Mouse (Mus musculus) MEL (cell line): ENCODE measurements around the gene Olfr1336. TPM values are rescaled to one million over a fixed set of nuclear protein-coding genes. Genes with fewer than 3 reads are reported as not detected.

Experiments
- DNase-seq: peaks from one replicate; pipeline ENCODE4 v3.0.0; 2011; ENCODE audit warnings: low read depth, low spot score
- H3K27ac ChIP-seq: 2 replicates; pipeline ENCODE4 v1.5.1; 2012; ENCODE audit warnings: low read depth, mild to moderate bottlenecking, control low read depth, low read length, moderate library complexity; ENCODE audit not compliant: control insufficient read depth
- H3K27me3 ChIP-seq, 2 experiments: fragments of 150-350 bp in 1 of 2; sonication (generic) in 1 of 2; 2 replicates each; pipeline ENCODE4 v1.6.1; 2012; ENCODE audit warnings: low read length in 2 of 2, mild to moderate bottlenecking in 2 of 2, improper control_type of control experiment in 1 of 2, moderate library complexity in 1 of 2; ENCODE audit not compliant: insufficient read depth in 2 of 2, control insufficient read depth in 1 of 2
- H3K36me3 ChIP-seq, 2 experiments: 2 replicates each; pipeline ENCODE4 v1.6.1; 2012 to 2014; ENCODE audit warnings: low read length in 2 of 2, improper control_type of control experiment in 1 of 2, inconsistent platforms in 1 of 2, mild to moderate bottlenecking in 1 of 2; ENCODE audit not compliant: insufficient read depth in 2 of 2, control insufficient read depth in 1 of 2
- H3K4me1 ChIP-seq, 2 experiments: fragments of 150-350 bp in 1 of 2; sonication (generic) in 1 of 2; 2 replicates each; pipeline ENCODE4 v1.6.1; 2012; ENCODE audit warnings: low read length in 2 of 2, improper control_type of control experiment in 1 of 2, mild to moderate bottlenecking in 1 of 2; ENCODE audit not compliant: insufficient read depth in 2 of 2, control insufficient read depth in 1 of 2
- H3K4me3 ChIP-seq, 2 experiments: fragments of 150-350 bp in 1 of 2; sonication (generic) in 1 of 2; 2 replicates each; pipeline ENCODE4 v1.5.1; 2012; ENCODE audit warnings: low read depth in 2 of 2, low read length in 2 of 2, mild to moderate bottlenecking in 2 of 2, moderate library complexity in 2 of 2, control low read depth in 1 of 2, improper control_type of control experiment in 1 of 2; ENCODE audit not compliant: control insufficient read depth in 1 of 2, insufficient read depth in 1 of 2
- H3K79me2 ChIP-seq: 2 replicates; pipeline ENCODE4 v1.6.1; 2012; ENCODE audit warnings: mild to moderate bottlenecking, low read length, moderate library complexity; ENCODE audit not compliant: control insufficient read depth, poor library complexity, insufficient read depth
- H3K9ac ChIP-seq: 2 replicates; pipeline ENCODE4 v1.6.1; 2012; ENCODE audit warnings: low read depth, mild to moderate bottlenecking, control low read depth, low read length, moderate library complexity; ENCODE audit not compliant: control insufficient read depth, poor library complexity, severe bottlenecking
- H3K9me3 ChIP-seq: fragments of 150-350 bp; sonication (generic); replicated peaks from 2 replicates; pipeline ENCODE4 v1.6.1; 2012; ENCODE audit warnings: mild to moderate bottlenecking, low read length, improper control_type of control experiment, moderate library complexity; ENCODE audit not compliant: insufficient read depth
- CTCF ChIP-seq, 3 experiments: IDR thresholded peaks in 2 of 3; conservative IDR thresholded peaks in 1 of 3; 2 replicates each; pipeline ENCODE4 v1.5.1; 2011 to 2012; ENCODE audit warnings: low read length in 3 of 3, low read depth in 2 of 3, mild to moderate bottlenecking in 2 of 3, improper control_type of control experiment in 1 of 3, inconsistent platforms in 1 of 3, mixed read lengths in 1 of 3, moderate library complexity in 1 of 3; ENCODE audit not compliant: control insufficient read depth in 1 of 3, insufficient read depth in 1 of 3, poor library complexity in 1 of 3, severe bottlenecking in 1 of 3
- E2F4 ChIP-seq: IDR thresholded peaks from 2 replicates; pipeline ENCODE4 v1.6.1; 2011; ENCODE audit warnings: low read depth, low read length, improper control_type of control experiment, borderline replicate concordance
- ELF1 ChIP-seq: IDR thresholded peaks from 2 replicates; pipeline ENCODE4 v1.6.1; 2014; ENCODE audit warnings: low read depth, mild to moderate bottlenecking, inconsistent platforms, low read length, improper control_type of control experiment, moderate library complexity
- EP300 ChIP-seq, 2 experiments: IDR thresholded peaks; 2 replicates each; pipeline ENCODE4 v1.6.1; 2011; ENCODE audit warnings: improper control_type of control experiment in 2 of 2, low read length in 2 of 2, low read depth in 1 of 2, mild to moderate bottlenecking in 1 of 2
- ETS1 ChIP-seq: IDR thresholded peaks from 2 replicates; pipeline ENCODE4 v1.6.1; 2012; ENCODE audit warnings: low read depth, mild to moderate bottlenecking, inconsistent platforms, low read length, improper control_type of control experiment, moderate library complexity
- KAT2A ChIP-seq: conservative IDR thresholded peaks from 2 replicates; pipeline ENCODE4 v1.6.1; 2012; ENCODE audit warnings: low read depth, low read length, improper control_type of control experiment, inconsistent platforms
- MEF2A ChIP-seq: IDR thresholded peaks from 2 replicates; pipeline ENCODE4 v1.6.1; 2014; ENCODE audit warnings: low read depth, mild to moderate bottlenecking, inconsistent platforms, low read length, improper control_type of control experiment; ENCODE audit not compliant: poor library complexity, insufficient replicate concordance, severe bottlenecking; ENCODE audit errors: extremely low read depth
- MYB ChIP-seq: IDR thresholded peaks from 2 replicates; pipeline ENCODE4 v1.6.1; 2011; ENCODE audit warnings: mild to moderate bottlenecking, low read depth, low read length, improper control_type of control experiment
- NELFE ChIP-seq: IDR thresholded peaks from 2 replicates; pipeline ENCODE4 v1.6.1; 2011; ENCODE audit warnings: low read depth, low read length, improper control_type of control experiment
- POLR2AphosphoS2 ChIP-seq: IDR thresholded peaks from 2 replicates; pipeline ENCODE4 v1.6.1; 2011; ENCODE audit warnings: low read length, improper control_type of control experiment
- RAD21 ChIP-seq: IDR thresholded peaks from 2 replicates; pipeline ENCODE4 v1.6.1; 2011; ENCODE audit warnings: mild to moderate bottlenecking, low read depth, low read length, improper control_type of control experiment
- RCOR1 ChIP-seq: IDR thresholded peaks from 2 replicates; pipeline ENCODE4 v1.6.1; 2012; ENCODE audit warnings: low read depth, mild to moderate bottlenecking, inconsistent platforms, low read length, improper control_type of control experiment
- SMC3 ChIP-seq: IDR thresholded peaks from 2 replicates; pipeline ENCODE4 v1.6.1; 2011; ENCODE audit warnings: low read depth, low read length, improper control_type of control experiment
- TAL1 ChIP-seq: IDR thresholded peaks from 2 replicates; pipeline ENCODE4 v1.6.1; 2012; ENCODE audit warnings: mild to moderate bottlenecking, inconsistent platforms, low read length, moderate library complexity, mixed read lengths
- TBP ChIP-seq: IDR thresholded peaks from 2 replicates; pipeline ENCODE4 v1.8.0; 2011; ENCODE audit warnings: low read depth, low read length, improper control_type of control experiment
- UBTF ChIP-seq: IDR thresholded peaks from 2 replicates; pipeline ENCODE4 v1.6.1; 2012; ENCODE audit warnings: low read depth, mild to moderate bottlenecking, inconsistent platforms, low read length, improper control_type of control experiment, moderate library complexity, borderline replicate concordance; ENCODE audit not compliant: insufficient read depth
- USF2 ChIP-seq, 2 experiments: IDR thresholded peaks; 2 replicates each; pipeline ENCODE4 v1.6.1; 2011 to 2012; ENCODE audit warnings: improper control_type of control experiment in 2 of 2, low read length in 2 of 2, borderline replicate concordance in 1 of 2, inconsistent platforms in 1 of 2, low read depth in 1 of 2, mild to moderate bottlenecking in 1 of 2; ENCODE audit not compliant: insufficient read depth in 1 of 2
- ZC3H11A ChIP-seq: IDR thresholded peaks from 2 replicates; pipeline ENCODE4 v1.6.1; 2012; ENCODE audit warnings: low read depth, mild to moderate bottlenecking, inconsistent platforms, low read length, improper control_type of control experiment
- ZNF384 ChIP-seq: IDR thresholded peaks from 2 replicates; pipeline ENCODE4 v1.6.1; 2012; ENCODE audit warnings: low read depth, mild to moderate bottlenecking, inconsistent platforms, low read length, improper control_type of control experiment
- polyA plus RNA-seq, 2 experiments: library from polyadenylated mRNA; stranded (reverse) in 1 of 2; unstranded in 1 of 2; fragments of >175 nt in 1 of 2; fragments of >200 nt in 1 of 2; gene quantifications; 2 replicates each; pipeline versions ENCODE4 v1.2.1 to v1.2.4; 2012; ENCODE audit warnings: low replicate concordance in 2 of 2, low read depth in 1 of 2; ENCODE audit not compliant: insufficient read length in 2 of 2, insufficient read depth in 1 of 2, missing spikeins in 1 of 2
- total RNA-seq: library from RNA; depleted of rRNA; stranded (reverse); fragments of 300-350 nt; gene quantifications from 2 replicates; pipeline ENCODE4 v1.2.3, GENCODE M21; 2012

The Olfr1336 gene
- total and polyA plus RNA-seq, 3 experiments: 0.01 TPM; not detected in 2

DNA sequence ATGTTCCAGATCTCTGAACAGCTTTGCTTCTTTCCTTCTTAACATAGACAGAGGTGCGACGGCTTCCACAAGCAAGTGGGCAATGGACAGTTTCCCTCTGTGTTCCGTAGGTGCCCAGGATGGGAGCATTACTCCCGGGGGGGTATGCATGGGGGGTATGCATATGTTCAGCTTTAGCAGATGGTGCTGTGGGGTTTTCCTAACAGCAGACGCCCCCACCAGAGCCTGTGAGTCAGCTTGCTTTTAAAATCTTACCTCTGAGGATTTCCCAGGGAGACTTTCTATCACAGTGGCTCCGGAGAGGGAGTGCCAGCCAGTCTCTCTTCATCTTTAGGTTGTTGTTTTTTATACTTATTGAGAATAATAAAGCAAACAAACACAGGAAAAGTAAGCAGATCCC, 36.1 kb upstream of the Olfr1336 start:
- H3K79me2 ChIP-seq: no peaks in the 10 kb centered on the region
- H3K4me1 ChIP-seq: no peaks in the 10 kb centered on the region
- no peak overlapping the region for H3K27ac ChIP-seq
- no peaks in the 10 kb centered on the region for H3K9me3 ChIP-seq
- no peak overlapping the region for H3K9ac ChIP-seq
- H3K36me3 ChIP-seq: no peaks in the 10 kb centered on the region
- TF ChIP-seq POLR2AphosphoS2 (no peak), UBTF (no peak)
- no peak overlapping the region for H3K4me3 ChIP-seq
- H3K27me3 ChIP-seq: no peaks in the 10 kb centered on the region
- no peak for DNase-seq

- DNase-seq: peak; percentile 8
- Histone ChIP-seq H3K4me3 (no peak overlapping the region), H3K4me1 (no peaks in the 10 kb centered on the region), H3K27ac (no peak overlapping the region), H3K9ac (no peak overlapping the region), H3K36me3 (no peaks in the 10 kb centered on the region), H3K9me3 (no peaks in the 10 kb centered on the region), H3K27me3 (no peaks in the 10 kb centered on the region), H3K79me2 (no peaks in the 10 kb centered on the region)
- TF ChIP-seq E2F4 (no peak), ZC3H11A (no peak), TAL1 (no peak), CTCF (IDR thresholded peaks at IDR 0.05 in 2 of 3, conservative IDR thresholded peaks at IDR 0.05 in 1 of 3; ENCODE audit: control insufficient read depth in 1 of 3, insufficient read depth in 1 of 3, low read depth in 2 of 3, low read length in 3 of 3, poor library complexity in 1 of 3, severe bottlenecking in 1 of 3) (peak; percentile 35 to 42 (median 37); a peak in 5 of 6 replicates)
These were observed 26.6 kb upstream of the Olfr1336 start for GRCm38 (mm10) chr7:6429381-6429780.

DNA sequence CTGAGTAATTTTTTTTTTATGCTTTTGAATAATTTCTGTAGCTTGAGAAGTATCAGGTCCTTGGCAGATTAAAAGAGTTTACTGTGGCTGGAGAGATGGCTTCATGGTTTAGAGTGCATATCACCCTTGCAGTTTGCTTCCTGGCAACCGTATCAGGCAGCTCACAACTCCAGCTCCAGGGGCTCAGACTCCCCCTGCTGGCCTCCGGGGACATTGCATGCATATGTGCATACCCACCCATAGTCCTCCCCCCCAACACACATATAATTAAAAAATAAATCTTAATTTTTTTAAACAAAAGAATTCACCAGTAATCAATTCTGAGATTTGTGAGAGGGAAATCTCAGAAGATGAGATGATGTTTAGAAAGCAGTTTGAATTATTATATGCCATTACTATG, 25.6 kb upstream of the Olfr1336 start:
- peak; percentile 48 for DNase-seq
- H3K9me3 ChIP-seq: no peaks in the 10 kb centered on the region
- H3K36me3 ChIP-seq: no peaks in the 10 kb centered on the region
- no peaks in the 10 kb centered on the region for H3K27me3 ChIP-seq
- H3K27ac ChIP-seq: no peak overlapping the region
- TF ChIP-seq NELFE (no peak), ZC3H11A (0 out of 2 replicates have a peak, but pooled peaks have one; percentile 16), SMC3 (peak; percentile 63), ETS1 (no peak), KAT2A (no peak), TBP (no peak), USF2 (IDR thresholded peaks at IDR 0.05; ENCODE audit: borderline replicate concordance in 1 of 2, insufficient read depth in 1 of 2, low read depth in 1 of 2, low read length in 2 of 2) (no peak), ZNF384 (no peak), TAL1 (no peak), RCOR1 (no peak), MYB (no peak), MEF2A (no peak), RAD21 (peak; percentile 24), CTCF (IDR thresholded peaks at IDR 0.05 in 2 of 3, conservative IDR thresholded peaks at IDR 0.05 in 1 of 3; ENCODE audit: control insufficient read depth in 1 of 3, insufficient read depth in 1 of 3, low read depth in 2 of 3, low read length in 3 of 3, poor library complexity in 1 of 3, severe bottlenecking in 1 of 3) (peak; percentile 47 to 74 (median 58)), ELF1 (no peak), EP300 (IDR thresholded peaks at IDR 0.05; ENCODE audit: low read depth in 1 of 2, low read length in 2 of 2) (no peak)
- no peaks in the 10 kb centered on the region for H3K4me1 ChIP-seq
- no peaks in the 10 kb centered on the region for H3K79me2 ChIP-seq
- H3K4me3 ChIP-seq: no peak overlapping the region
- no peak overlapping the region for H3K9ac ChIP-seq
